Mouse (Mus musculus) E14TG2a.4 (cell line): ENCODE data around the gene Krt12.
A peak's percentile ranks its signal among the peaks of the same experiment; 100 is the strongest.

ENCODE experiments used
- CTCF ChIP-seq: conservative IDR thresholded peaks from 2 replicates; pipeline ENCODE4 v1.5.1; 2014; ENCODE audit warnings: low read length
- NANOG ChIP-seq: IDR thresholded peaks from 2 replicates; pipeline ENCODE4 v1.6.1; 2014; ENCODE audit warnings: borderline replicate concordance, low read length, mixed read lengths
- POU5F1 ChIP-seq: IDR thresholded peaks from 2 replicates; pipeline ENCODE4 v1.6.1; 2014; ENCODE audit warnings: low read length, borderline replicate concordance

GRCm38 (mm10) chr11:99430670-99431069 lies 8.6 kb upstream of the Krt12 start:
- TF ChIP-seq CTCF (peak; percentile 18), POU5F1 (no peak), NANOG (no peak)
